Mouse (Mus musculus): ENCODE results near the gene Utrn. TPM values are rescaled to one million over a fixed set of nuclear protein-coding genes. Genes with fewer than 3 reads are reported as not detected.

The Utrn gene
- total RNA-seq, 2 experiments from 2014 or later = 91.1 to 101 TPM

DNA sequence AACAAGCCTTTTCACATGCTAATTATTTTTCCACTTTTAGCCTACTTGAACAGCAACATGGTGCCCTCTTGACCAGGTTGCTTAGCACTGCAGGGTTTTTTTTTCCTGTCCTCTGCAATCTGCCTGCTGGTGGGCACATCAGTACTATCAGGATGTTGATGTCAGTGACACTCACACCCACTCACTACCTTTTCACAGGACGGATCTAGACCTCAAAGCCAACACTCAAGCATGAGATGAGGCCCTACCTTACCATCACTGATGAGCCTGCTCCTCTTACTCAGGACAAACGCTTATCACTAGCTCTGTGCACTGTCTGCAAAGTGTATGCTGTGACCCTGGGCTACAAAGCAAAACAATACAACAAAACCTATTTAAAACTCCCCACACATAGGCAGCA is 63.3 kb downstream of the Utrn start:
- no peak for DNase-seq (ENCODE audit: low spot score in 2 of 2)

- no peak for DNase-seq (ENCODE audit: low spot score in 2 of 2)
Measured at GRCm38 (mm10) chr10:12803939-12804338, 65.2 kb downstream of the Utrn start.

- no peak for DNase-seq (ENCODE audit: low spot score in 2 of 2)
Measured at GRCm38 (mm10) chr10:12799416-12799815, 69.7 kb downstream of the Utrn start.

- DNase-seq (ENCODE audit: low spot score in 2 of 2) = no peak
Measured at GRCm38 (mm10) chr10:12798248-12798647, 70.9 kb downstream of the Utrn start.

DNA sequence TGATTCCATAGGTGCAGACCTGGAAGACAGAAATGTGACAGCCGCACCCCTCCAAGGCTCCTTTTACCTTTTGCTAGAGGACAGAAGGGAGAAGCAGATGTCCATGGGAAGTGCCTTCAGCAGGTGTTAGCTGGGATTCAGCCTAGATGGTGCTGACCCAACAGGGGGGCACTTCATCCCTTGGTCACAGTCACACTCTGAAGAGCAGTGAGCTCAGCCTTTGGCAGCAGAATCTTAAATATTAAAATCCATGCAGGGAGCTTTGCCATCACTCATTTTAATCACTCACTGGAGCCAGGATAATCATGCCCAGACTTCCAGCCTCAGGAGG is 72.7 kb downstream of the Utrn start:
- DNase-seq (ENCODE audit: low spot score in 2 of 2) = no peak

DNA sequence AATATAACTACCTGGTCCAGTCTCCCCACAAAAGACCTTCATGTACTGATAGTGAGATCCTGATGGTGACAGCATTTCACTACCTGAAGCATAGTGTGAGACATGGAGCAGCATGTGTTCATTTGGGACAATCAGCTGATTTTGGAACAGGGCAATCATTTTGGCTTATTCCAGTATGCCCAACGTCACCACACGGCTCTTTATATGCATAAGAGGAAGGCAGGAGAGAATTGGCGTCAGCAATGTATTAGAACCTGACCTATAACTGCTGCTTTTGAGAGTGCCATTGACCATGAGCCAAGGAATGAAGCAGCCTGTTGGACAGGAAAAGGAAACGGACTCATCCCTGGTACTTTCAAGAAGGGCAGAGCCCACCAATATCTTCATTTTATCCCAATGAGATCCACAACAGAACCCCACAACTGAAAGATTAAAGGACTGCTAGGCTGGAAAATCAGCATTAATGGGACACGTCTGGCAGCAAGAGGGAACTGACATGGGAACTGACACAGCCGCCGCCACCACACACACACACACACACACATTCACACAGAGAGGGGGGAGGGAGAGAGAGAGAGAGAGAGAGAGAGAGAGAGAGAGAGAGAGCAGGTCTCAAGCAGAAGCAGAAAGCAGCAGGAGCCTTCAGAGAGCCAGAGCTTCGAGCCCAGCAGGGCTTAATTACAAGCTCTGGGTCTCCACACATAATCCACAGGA is 73.2 kb downstream of the Utrn start:
- no peak for DNase-seq (ENCODE audit: low spot score in 2 of 2)

DNA sequence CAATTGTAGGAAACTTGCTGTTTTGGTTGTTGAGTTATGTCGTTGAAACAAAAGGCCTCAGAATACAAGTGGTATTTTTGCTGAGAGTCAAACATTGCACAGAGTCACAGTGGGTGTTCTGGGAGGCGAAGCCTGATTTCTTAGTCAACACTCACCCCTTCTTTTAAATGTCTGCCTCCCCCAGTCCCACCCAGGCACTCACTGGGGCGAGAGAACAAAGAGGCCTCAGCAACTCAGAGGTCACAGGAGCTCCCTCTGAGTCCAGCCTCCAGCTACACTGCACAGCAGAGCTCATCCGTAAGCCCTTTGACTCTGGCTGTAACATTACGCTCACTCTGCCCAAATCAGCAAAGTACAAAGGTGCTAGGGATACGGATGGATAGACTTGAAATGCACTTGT is 77.1 kb downstream of the Utrn start:
- no peak for DNase-seq (ENCODE audit: low spot score in 2 of 2)

- no peak for DNase-seq (ENCODE audit: low spot score in 2 of 2)
Measured at GRCm38 (mm10) chr10:12790881-12791280, 78.3 kb downstream of the Utrn start.

DNA sequence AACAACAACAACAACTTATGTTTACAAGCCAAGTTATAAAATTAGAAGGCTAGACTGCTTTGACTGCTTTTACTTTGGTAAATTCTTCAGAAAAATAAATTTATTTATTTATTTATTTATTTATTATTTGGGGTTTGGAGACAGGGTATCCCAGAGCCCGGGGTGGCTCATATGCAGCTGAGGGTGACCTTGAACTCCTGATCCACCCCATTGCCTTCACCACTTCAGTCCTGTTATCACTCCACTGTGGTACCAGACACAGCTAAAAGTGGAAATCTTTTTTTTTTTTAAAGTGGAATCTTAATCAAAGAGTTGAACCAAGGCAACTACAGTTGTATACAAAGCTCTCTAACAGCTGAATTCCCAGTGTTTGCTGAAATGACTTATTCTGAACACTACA is 80.6 kb downstream of the Utrn start:
- DNase-seq (ENCODE audit: low spot score in 2 of 2) = no peak

GRCm38 (mm10) chr10:12787965-12788364 is 81.2 kb downstream of the Utrn start:
- no peak for DNase-seq (ENCODE audit: low spot score in 2 of 2)

DNA sequence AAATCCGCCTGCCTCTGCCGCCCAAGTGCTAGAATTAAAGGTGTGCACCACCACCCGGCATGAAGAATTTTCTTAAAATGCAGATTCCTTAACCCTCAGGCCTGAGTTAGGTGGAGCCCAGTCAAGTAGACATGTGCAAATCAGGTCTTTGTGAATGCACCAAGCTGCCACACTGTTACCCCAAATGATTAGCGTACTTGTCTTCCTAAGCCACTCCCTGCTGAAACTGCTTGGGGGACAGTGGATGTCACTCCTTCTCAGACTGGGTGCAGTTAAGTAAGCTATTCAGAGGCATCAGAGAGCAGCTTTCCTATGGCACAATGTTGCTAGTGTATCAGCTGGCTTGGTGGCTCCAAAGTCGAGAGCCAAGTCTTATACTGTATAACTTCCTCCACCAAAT is 83.9 kb downstream of the Utrn start:
- DNase-seq (ENCODE audit: low spot score in 2 of 2) = no peak

GRCm38 (mm10) chr10:12781381-12781907 is 87.7 kb downstream of the Utrn start:
- DNase-seq (ENCODE audit: low spot score in 2 of 2) = no peak

- DNase-seq (ENCODE audit: low spot score in 2 of 2) = no peak
Measured at GRCm38 (mm10) chr10:12773178-12773577, 96.0 kb downstream of the Utrn start.

DNA sequence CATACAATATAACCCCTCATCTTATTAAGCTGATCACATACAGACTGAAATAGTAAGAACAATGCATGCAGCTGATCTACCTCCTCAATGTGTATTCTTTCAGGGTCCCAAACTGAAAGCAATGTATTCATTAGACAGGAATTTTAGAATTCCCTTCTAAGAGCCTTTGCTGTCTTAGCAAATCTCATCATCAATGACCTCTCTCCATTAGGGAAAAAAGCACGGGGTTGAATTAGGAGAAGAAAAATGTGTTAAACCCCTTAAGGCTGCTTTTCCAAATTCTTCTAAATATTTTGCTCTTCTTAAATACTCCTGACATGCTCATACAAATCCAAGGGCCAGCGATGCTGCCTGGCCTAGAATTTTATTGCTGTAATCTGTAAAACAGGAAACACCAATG is 97.7 kb downstream of the Utrn start:
- DNase-seq (ENCODE audit: low spot score in 2 of 2) = no peak

- DNase-seq (ENCODE audit: low spot score in 2 of 2) = no peak
Measured at GRCm38 (mm10) chr10:12762668-12763067, 106.5 kb downstream of the Utrn start.

GRCm38 (mm10) chr10:12758702-12758988 is 110.5 kb downstream of the Utrn start:
- no peak for DNase-seq (ENCODE audit: low spot score in 2 of 2)

- no peak for DNase-seq (ENCODE audit: low spot score in 2 of 2)
Measured at GRCm38 (mm10) chr10:12757943-12758701, 111.0 kb downstream of the Utrn start.

- no peak for DNase-seq (ENCODE audit: low spot score in 2 of 2)
Measured at GRCm38 (mm10) chr10:12756692-12757091, 112.5 kb downstream of the Utrn start.

DNA sequence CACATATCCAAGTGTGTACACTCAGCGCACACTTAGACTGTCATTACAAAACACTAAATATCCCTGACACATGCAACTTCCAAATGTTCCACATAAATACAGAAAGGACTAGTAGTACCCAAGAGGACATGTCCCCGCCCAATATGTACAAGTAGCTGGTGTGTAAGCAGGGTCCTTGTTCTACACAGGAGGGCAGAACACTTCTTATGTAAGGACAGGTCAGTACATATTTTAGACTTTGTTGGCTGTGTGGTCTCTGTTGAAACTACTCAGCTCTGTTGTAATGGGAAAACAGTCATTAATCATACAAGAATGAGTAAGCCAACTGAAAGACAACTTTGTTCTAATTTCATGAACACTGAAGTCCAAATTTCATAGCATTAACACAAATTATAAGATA is 114.3 kb downstream of the Utrn start:
- DNase-seq (ENCODE audit: low spot score in 2 of 2) = no peak

DNA sequence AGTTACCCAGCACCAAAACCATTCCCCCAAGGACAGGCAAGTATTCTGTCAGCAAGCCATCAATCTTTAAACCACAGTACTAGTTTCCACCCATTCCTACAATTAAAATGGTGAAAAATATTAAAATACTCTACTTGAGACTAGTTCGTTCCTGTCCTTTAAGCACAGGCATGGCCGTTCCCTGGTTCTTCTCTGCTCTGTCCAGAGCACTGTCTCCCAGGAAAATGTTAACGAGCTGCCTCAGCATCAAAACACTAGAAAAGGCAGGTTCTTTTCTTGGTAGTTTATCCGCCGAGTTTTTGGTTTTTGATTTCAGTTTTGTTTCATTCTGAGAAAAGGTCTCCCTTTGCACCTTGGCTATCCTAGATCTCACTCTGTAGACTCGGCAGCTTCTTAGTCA is 115.0 kb downstream of the Utrn start:
- DNase-seq (ENCODE audit: low spot score in 2 of 2) = no peak

DNA sequence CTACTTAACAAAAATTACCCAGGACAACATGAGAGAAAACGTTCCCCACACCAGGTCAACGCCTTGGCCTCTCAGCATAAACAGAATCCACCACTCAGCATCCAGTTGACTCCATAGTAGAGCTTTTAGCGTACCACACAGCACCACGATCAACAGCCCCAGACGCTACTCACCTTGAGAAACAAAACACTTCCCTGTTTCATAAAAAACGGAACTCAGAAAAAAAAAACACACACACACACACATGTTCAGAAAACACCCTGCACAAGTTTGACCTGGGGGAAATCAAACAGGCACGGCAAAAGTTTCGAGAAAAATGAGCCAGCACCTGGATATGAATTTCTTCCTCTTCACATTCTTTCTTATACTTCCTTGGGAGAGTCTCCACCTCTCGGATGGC is 125.4 kb downstream of the Utrn start:
- DNase-seq (ENCODE audit: low spot score in 2 of 2) = no peak

- no peak for DNase-seq (ENCODE audit: low spot score in 2 of 2)
Measured at GRCm38 (mm10) chr10:12739302-12739987, 129.7 kb downstream of the Utrn start.

Measured in adrenal gland, postnatal 4 days (tissue).